Mouse (Mus musculus) kidney, adult 2 months (tissue): Measurements from ENCODE around the gene Oxt. TPM values are rescaled to one million over a fixed set of nuclear protein-coding genes. Genes with fewer than 3 reads are reported as not detected.

ENCODE experiments used
- DNase-seq: peaks from one replicate; pipeline ENCODE4 v3.0.0; 2021
- H3K27ac ChIP-seq: fragments of 200-500 bp; 2 replicates; pipeline ENCODE4 v1.5.1; 2012; ENCODE audit warnings: low read depth, low read length, control low read depth, inconsistent platforms; ENCODE audit not compliant: insufficient read depth
- H3K27me3 ChIP-seq: fragments of 200-500 bp; replicated peaks from 2 replicates; pipeline ENCODE4 v1.6.1; 2012; ENCODE audit warnings: mild to moderate bottlenecking, moderate library complexity, low read length, inconsistent platforms; ENCODE audit not compliant: control insufficient read depth, insufficient read depth
- H3K36me3 ChIP-seq: fragments of 200-500 bp; 2 replicates; pipeline ENCODE4 v1.6.1; 2012; ENCODE audit warnings: mild to moderate bottlenecking, moderate library complexity, low read length, inconsistent platforms; ENCODE audit not compliant: control insufficient read depth, insufficient read depth
- H3K4me1 ChIP-seq: fragments of 200-500 bp; 2 replicates; pipeline ENCODE4 v1.6.1; 2011; ENCODE audit warnings: low read length; ENCODE audit not compliant: control insufficient read depth, insufficient read depth
- H3K4me3 ChIP-seq: fragments of 200-500 bp; 2 replicates; pipeline ENCODE4 v1.5.1; 2011; ENCODE audit warnings: mild to moderate bottlenecking, low read depth, low read length, control low read depth; ENCODE audit not compliant: insufficient read depth
- CTCF ChIP-seq: fragments of 200-500 bp; conservative IDR thresholded peaks from 2 replicates; pipeline ENCODE4 v1.5.1; 2011; ENCODE audit warnings: low read depth, mild to moderate bottlenecking, control low read depth, low read length, moderate library complexity, mixed read lengths; ENCODE audit not compliant: insufficient read depth, insufficient read length
- POLR2A ChIP-seq: fragments of 200-500 bp; IDR thresholded peaks from one replicate; pipeline ENCODE4 v1.6.1; 2011; ENCODE audit warnings: low read depth, low read length, control low read depth
- WGBS: fragments of 180-500 bp; shearing (Covaris S2); methylation state at CpG from one replicate; pipeline ENCODE4 v1.1.7; 2018; 5-methylcytosine and 5-hydroxymethylcytosine counted together
- polyA plus RNA-seq: library from polyadenylated mRNA; depleted of rRNA; stranded (reverse); fragments of >200 nt; gene quantifications from 2 replicates; pipeline ENCODE4 v1.2.3, GENCODE M21; 2012

Oxt gene
- polyA plus RNA-seq, 1 experiment: not detected

GRCm38 (mm10) chr2:130577021-130577420 is 1.0 kb downstream of the Oxt start:
- H3K27me3 ChIP-seq: peaks cover 3% of the 10 kb centered on the region

GRCm38 (mm10) chr2:130577632-130578031 is 1.7 kb downstream of the Oxt start:
- no peak for TF ChIP-seq CTCF
- no peak for TF ChIP-seq POLR2A
- Histone ChIP-seq H3K27ac (no peak overlapping the region), H3K4me3 (no peak overlapping the region), H3K36me3 (no peaks in the 10 kb centered on the region), H3K27me3 (peaks cover 3% of the 10 kb centered on the region), H3K4me1 (no peaks in the 10 kb centered on the region)
- 5% methylated on average over 12 of the region's 12 CpGs for WGBS
- peak; percentile 90 for DNase-seq

More at GRCm38 (mm10) chr2:130577021-130577420, 1.0 kb downstream of the Oxt start:
- no peak for DNase-seq
- WGBS: 37% methylated on average over 9 of the region's 9 CpGs
- TF ChIP-seq POLR2A: no peak
- no peak for TF ChIP-seq CTCF
- no peak overlapping the region for H3K4me3 ChIP-seq
- no peaks in the 10 kb centered on the region for H3K36me3 ChIP-seq
- no peaks in the 10 kb centered on the region for H3K4me1 ChIP-seq
- H3K27ac ChIP-seq: no peak overlapping the region

- Histone ChIP-seq H3K4me3 (no peak overlapping the region), H3K36me3 (no peaks in the 10 kb centered on the region), H3K27ac (no peak overlapping the region), H3K27me3 (peaks cover 3% of the 10 kb centered on the region), H3K4me1 (no peaks in the 10 kb centered on the region)
- peak; percentile 65 for DNase-seq
- TF ChIP-seq CTCF (peak; percentile 62), POLR2A (no peak)
- WGBS: 11% methylated on average over 11 of the region's 11 CpGs
Measured at GRCm38 (mm10) chr2:130578148-130578547, 2.2 kb downstream of the Oxt start.

GRCm38 (mm10) chr2:130579791-130580190 is 3.8 kb downstream of the Oxt start:
- 14% methylated on average over 8 of the region's 8 CpGs for WGBS
- H3K4me1 ChIP-seq: no peaks in the 10 kb centered on the region
- H3K4me3 ChIP-seq: no peak overlapping the region
- no peaks in the 10 kb centered on the region for H3K36me3 ChIP-seq
- TF ChIP-seq POLR2A (no peak), CTCF (no peak)
- no peak overlapping the region for H3K27ac ChIP-seq
- H3K27me3 ChIP-seq: peaks cover 3% of the 10 kb centered on the region
- no peak for DNase-seq

- Histone ChIP-seq H3K4me3 (no peak overlapping the region), H3K36me3 (no peaks in the 10 kb centered on the region), H3K27ac (no peak overlapping the region), H3K4me1 (no peaks in the 10 kb centered on the region), H3K27me3 (peaks cover 3% of the 10 kb centered on the region)
- WGBS: 8% methylated on average over 16 of the region's 16 CpGs
- TF ChIP-seq POLR2A: no peak
- TF ChIP-seq CTCF: no peak
- DNase-seq: no peak
Measured at GRCm38 (mm10) chr2:130581201-130581600, 5.2 kb downstream of the Oxt start.

GRCm38 (mm10) chr2:130582552-130582951 is 6.6 kb downstream of the Oxt start, which contains the start of gene Avp:
Avp (minus strand) TSS chr2:130582554.
- no peaks in the 10 kb centered on the region for H3K36me3 ChIP-seq
- TF ChIP-seq POLR2A (no peak), CTCF (no peak)
- no peaks in the 10 kb centered on the region for H3K4me1 ChIP-seq
- 57% methylated on average over 10 of the region's 10 CpGs for WGBS
- no peak within 1 kb of the TSS for H3K27ac ChIP-seq
- H3K4me3 ChIP-seq: no peak within 1 kb of the TSS
- peaks cover 3% of the 10 kb centered on the region for H3K27me3 ChIP-seq
- DNase-seq: no peak

- 79% methylated on average over 10 of the region's 10 CpGs for WGBS
Measured at GRCm38 (mm10) chr2:130583902-130584560, 8.1 kb downstream of the Oxt start.

More at GRCm38 (mm10) chr2:130583902-130584560, 8.1 kb downstream of the Oxt start:
- Histone ChIP-seq H3K36me3 (no peaks in the 10 kb centered on the region), H3K27me3 (peaks cover 3% of the 10 kb centered on the region), H3K27ac (no peak overlapping the region), H3K4me3 (no peak overlapping the region), H3K4me1 (no peaks in the 10 kb centered on the region)
- no peak for DNase-seq
- TF ChIP-seq POLR2A: no peak
- TF ChIP-seq CTCF: no peak
